Mouse (Mus musculus) heart, postnatal 0 days (tissue): ENCODE measurements around the gene Plk5.

Experiments used
- CTCF ChIP-seq: IDR thresholded peaks from 2 replicates; pipeline ENCODE4 v1.5.1; 2016; ENCODE audit warnings: antibody characterized with exemption, control low read depth, low read depth
- EP300 ChIP-seq: IDR thresholded peaks from 2 replicates; pipeline ENCODE4 v1.6.1; 2016; ENCODE audit warnings: antibody characterized with exemption, low read depth

DNA sequence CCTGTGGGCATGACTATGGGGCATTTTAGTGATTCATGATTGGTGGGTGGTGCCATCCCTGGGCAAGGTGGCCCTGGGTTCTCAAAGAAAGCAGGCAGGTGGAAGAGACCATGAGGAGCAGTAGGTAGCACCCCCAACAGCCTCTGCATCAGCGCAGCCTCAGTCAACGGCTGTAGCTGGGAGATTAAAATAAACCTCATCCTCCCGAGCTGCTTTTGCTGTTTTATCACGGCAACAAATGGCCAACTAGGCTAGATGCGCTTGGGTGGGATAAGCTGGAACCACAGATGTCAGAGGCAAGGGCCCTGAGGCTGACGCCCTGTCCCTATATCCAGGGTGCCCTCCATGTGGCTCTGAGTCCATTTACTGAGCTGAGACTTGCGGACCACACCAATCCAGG is 28.4 kb downstream of the Plk5 start:
- TF ChIP-seq CTCF (no peak), EP300 (no peak)
